Mouse (Mus musculus) stomach, postnatal 0 days (tissue): Measurements from ENCODE around the gene Nelfe. TPM values are rescaled to one million over a fixed set of nuclear protein-coding genes. Genes with fewer than 3 reads are reported as not detected.
"Not testable (repeated sequence)": the region's sequence is repeated elsewhere in the genome, so short reads cannot be mapped to it uniquely, and the experiment has no call there.

Experiments used
- ATAC-seq: fragments of 200-750 bp; cut with Nextera tagmentation; 2 replicates; pipeline ENCODE4 v1.8.0; 2017; ENCODE audit not compliant: low FRiP score, low TSS enrichment
- DNase-seq: peaks from one replicate; pipeline ENCODE4 v3.0.0-alpha.2; 2016; ENCODE audit warnings: low spot score
- H3K27ac ChIP-seq: fragments of 300-500 bp; sonication (generic); replicated peaks from 2 replicates; pipeline ENCODE4 v1.5.1; 2014; ENCODE audit warnings: mild to moderate bottlenecking, control low read depth
- H3K27me3 ChIP-seq: fragments of 300-500 bp; sonication (generic); 2 replicates; pipeline ENCODE4 v1.6.1; 2014; ENCODE audit warnings: low read length; ENCODE audit not compliant: control insufficient read depth, insufficient read depth
- H3K36me3 ChIP-seq: fragments of 300-500 bp; sonication (generic); 2 replicates; pipeline ENCODE4 v1.6.1; 2014; ENCODE audit warnings: low read length, mixed read lengths; ENCODE audit not compliant: control insufficient read depth, insufficient read depth
- H3K4me1 ChIP-seq: fragments of 300-500 bp; sonication (generic); replicated peaks from 2 replicates; pipeline ENCODE4 v1.6.1; 2014; ENCODE audit warnings: antibody characterized with exemption; ENCODE audit not compliant: control insufficient read depth, insufficient read depth
- H3K4me2 ChIP-seq: fragments of 300-500 bp; sonication (generic); replicated peaks from 2 replicates; pipeline ENCODE4 v1.6.1; 2014; ENCODE audit warnings: low read depth, mild to moderate bottlenecking, control low read depth, moderate library complexity
- H3K4me3 ChIP-seq: fragments of 300-500 bp; sonication (generic); 2 replicates; pipeline ENCODE4 v1.5.1; 2014; ENCODE audit warnings: low read depth, low read length, control low read depth
- H3K9ac ChIP-seq: fragments of 300-500 bp; sonication (generic); 2 replicates; pipeline ENCODE4 v1.6.1; 2014; ENCODE audit warnings: mild to moderate bottlenecking, low read length, control low read depth, mixed read lengths
- H3K9me3 ChIP-seq: fragments of 300-500 bp; sonication (generic); 2 replicates; pipeline ENCODE4 v1.6.1; 2016; ENCODE audit warnings: low read length; ENCODE audit not compliant: control insufficient read depth
- CTCF ChIP-seq: IDR thresholded peaks from 2 replicates; pipeline ENCODE4 v1.5.1; 2016; ENCODE audit warnings: antibody characterized with exemption, low read depth, mild to moderate bottlenecking, moderate library complexity
- EP300 ChIP-seq: optimal IDR thresholded peaks from 2 replicates; pipeline ENCODE3; 2016; ENCODE audit warnings: antibody characterized with exemption
- WGBS: fragments of 180-500 bp; shearing (Covaris S2); extraction: QIAGEN DNeasy Blood & Tissue Kit; methylation state at CpG from one replicate; pipeline ENCODE4 v1.1.7; 2014; 5-methylcytosine and 5-hydroxymethylcytosine counted together
- polyA plus RNA-seq: library from polyadenylated mRNA; unstranded; fragments of >200 nt; fragmentation: Nextera tagmentation; extraction: Ambion mirVana; gene quantifications from 2 replicates; pipeline ENCODE4 v1.2.1, GENCODE M21; 2015

Nelfe gene
- 50.0 and 53.8 TPM in 2 replicates for polyA plus RNA-seq

GRCm38 (mm10) chr17:34849722-34850516 lies at the start of gene Nelfe, which contains the start of gene Skiv2l:
TSS of gene Nelfe (plus strand) at chr17:34850391.
TSS of gene Skiv2l (minus strand) at chr17:34850210.
- peak within 1 kb of the TSS; percentile 87 for H3K4me3 ChIP-seq
- DNase-seq (peak; percentile 99), ATAC-seq (peak; percentile 97)
- no peaks in the 10 kb centered on the region for H3K9me3 ChIP-seq
- under 1% methylated on average over 61 of the region's 65 CpGs for WGBS
- peaks cover 18% of the 10 kb centered on the region for H3K36me3 ChIP-seq
- H3K27ac ChIP-seq, result peak within 1 kb of the TSS; percentile 73
- H3K9ac ChIP-seq, result peak within 1 kb of the TSS; percentile 85
- H3K4me2 ChIP-seq, result peak within 1 kb of the TSS; percentile 98
- H3K27me3 ChIP-seq, result no peaks in the 10 kb centered on the region
- 0 out of 2 replicates have a peak, but pooled peaks cover 2% of the 10 kb centered on the region for H3K4me1 ChIP-seq
- TF ChIP-seq EP300 (no peak), CTCF (no peak)

GRCm38 (mm10) chr17:34800781-34801305 lies 49.3 kb upstream of the Nelfe start:
- H3K4me1 ChIP-seq, H3K36me3 ChIP-seq, DNase-seq, H3K9ac ChIP-seq, H3K27me3 ChIP-seq, H3K4me3 ChIP-seq, H3K9me3 ChIP-seq, H3K4me2 ChIP-seq, ATAC-seq, H3K27ac ChIP-seq: not testable (repeated sequence)
- WGBS, result 90% methylated on average over 16 of the region's 16 CpGs

- H3K4me3 ChIP-seq, DNase-seq, H3K27ac ChIP-seq, H3K9me3 ChIP-seq, ATAC-seq, H3K27me3 ChIP-seq, H3K36me3 ChIP-seq, H3K4me1 ChIP-seq, H3K9ac ChIP-seq, H3K4me2 ChIP-seq: not testable (repeated sequence)
- WGBS, result 91% methylated on average over 9 of the region's 9 CpGs
These were observed 47.4 kb upstream of the Nelfe start for GRCm38 (mm10) chr17:34802756-34803155.

- not testable (repeated sequence) for H3K9ac ChIP-seq, H3K4me1 ChIP-seq, H3K4me3 ChIP-seq, H3K4me2 ChIP-seq, DNase-seq, H3K36me3 ChIP-seq, H3K9me3 ChIP-seq, ATAC-seq, H3K27ac ChIP-seq, H3K27me3 ChIP-seq
- 87% methylated on average over 6 of the region's 6 CpGs for WGBS
These were observed 46.8 kb upstream of the Nelfe start for GRCm38 (mm10) chr17:34803367-34803766.

GRCm38 (mm10) chr17:34804301-34804700 lies 45.9 kb upstream of the Nelfe start, which contains the start of gene Cyp21a1:
TSS of gene Cyp21a1 (minus strand) at chr17:34804561.
- H3K27ac ChIP-seq, H3K27me3 ChIP-seq, H3K36me3 ChIP-seq, DNase-seq, H3K4me1 ChIP-seq, H3K4me3 ChIP-seq, H3K4me2 ChIP-seq, H3K9me3 ChIP-seq, H3K9ac ChIP-seq, ATAC-seq: not testable (repeated sequence)
- WGBS, result 79% methylated on average over 3 of the region's 6 CpGs

- Histone ChIP-seq H3K9ac (no peak overlapping the region), H3K27me3 (no peaks in the 10 kb centered on the region), H3K4me3 (no peak overlapping the region), H3K9me3 (no peaks in the 10 kb centered on the region), H3K27ac (no peak overlapping the region), H3K4me1 (no peaks in the 10 kb centered on the region), H3K4me2 (no peak overlapping the region), H3K36me3 (no peaks in the 10 kb centered on the region)
- TF ChIP-seq EP300 (no peak), CTCF (peak; percentile 60)
- 74% methylated on average over 6 of the region's 6 CpGs for WGBS
- DNase-seq (no peak), ATAC-seq (no peak)
These were observed 45.2 kb upstream of the Nelfe start for GRCm38 (mm10) chr17:34804871-34805562.
